Mouse (Mus musculus): Measurements from ENCODE around the gene Deup1. TPM values are rescaled to one million over a fixed set of nuclear protein-coding genes. Genes with fewer than 3 reads are reported as not detected.
"Not testable (repeated sequence)": the region's sequence is repeated elsewhere in the genome, so short reads cannot be mapped to it uniquely, and the experiment has no call there.

Deup1 gene
- polyA plus RNA-seq, 1 experiment from 2014 or later, result 0.31 TPM

DNA sequence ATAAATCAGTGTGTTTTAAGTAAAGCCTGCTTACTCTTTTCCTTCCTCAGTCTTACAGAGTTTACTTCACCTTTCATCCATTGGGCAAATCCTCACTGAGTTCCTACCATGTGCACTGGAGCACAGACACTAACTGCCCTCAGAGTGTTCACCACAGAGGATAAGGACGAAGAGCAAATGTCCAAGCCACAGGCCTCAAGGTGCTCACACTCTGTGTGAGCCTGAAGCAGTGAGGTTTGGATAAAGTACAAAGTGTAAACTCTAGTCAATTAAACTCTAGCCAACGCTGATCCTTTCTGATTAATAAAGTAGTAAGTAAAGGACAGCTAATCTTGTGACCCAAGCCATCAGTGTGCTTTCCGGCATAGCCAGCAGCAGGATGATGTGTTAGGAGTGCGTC is 33.6 kb downstream of the Deup1 start:
- no peak for DNase-seq (ENCODE audit: low spot score)

DNA sequence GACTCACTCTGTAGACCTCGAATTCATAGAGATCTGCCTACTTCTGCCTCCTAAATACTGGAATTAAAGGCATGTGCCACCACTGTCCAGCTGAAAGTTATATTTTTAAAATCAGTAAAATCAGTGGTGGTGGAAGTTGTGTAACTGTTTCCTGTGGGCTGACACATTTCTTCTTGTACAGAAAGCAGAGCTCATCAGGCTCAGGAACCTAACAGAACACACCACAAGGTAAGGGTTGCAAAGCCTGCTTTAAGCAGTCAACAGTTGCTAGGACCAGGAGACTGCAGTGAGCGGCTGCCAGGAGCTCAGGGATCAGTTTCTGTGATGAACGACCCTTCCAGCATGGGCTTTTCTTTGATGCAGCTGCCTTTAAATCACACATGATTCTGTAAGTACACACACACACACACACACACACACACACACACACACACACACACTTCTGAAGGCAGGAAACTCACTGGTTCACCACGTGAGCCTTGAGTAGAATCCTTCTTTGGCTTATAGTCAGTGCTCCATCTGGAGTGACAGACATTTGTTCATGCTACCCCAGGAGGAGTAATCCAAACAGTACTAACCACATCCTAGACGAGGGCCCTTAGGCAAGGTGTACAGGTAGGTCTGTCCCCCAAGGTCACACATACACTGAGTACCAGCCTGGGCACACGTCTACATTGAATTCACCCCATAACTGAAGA is 40.4 kb downstream of the Deup1 start:
- DNase-seq (ENCODE audit: low spot score), result peak; percentile 41

DNA sequence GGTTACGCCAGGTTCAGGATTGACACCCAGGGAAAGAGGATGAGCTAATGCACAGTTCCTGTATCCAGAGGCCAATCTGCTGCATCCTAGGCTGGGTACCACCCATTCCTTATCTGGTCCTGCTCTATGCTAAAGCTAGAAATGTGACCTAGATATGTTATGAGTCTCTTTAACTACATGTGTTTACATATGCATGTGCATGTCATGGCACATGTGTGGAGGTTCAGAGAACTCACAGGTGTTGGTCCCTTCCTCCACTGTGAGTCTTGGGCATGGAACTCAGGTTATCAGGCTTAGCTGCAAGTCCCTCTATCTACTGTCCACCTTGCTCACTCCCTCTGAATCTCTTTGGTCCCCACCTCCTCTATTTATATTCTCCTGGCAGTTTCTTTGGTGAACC is 41.8 kb downstream of the Deup1 start:
- no peak for DNase-seq (ENCODE audit: low spot score)

DNA sequence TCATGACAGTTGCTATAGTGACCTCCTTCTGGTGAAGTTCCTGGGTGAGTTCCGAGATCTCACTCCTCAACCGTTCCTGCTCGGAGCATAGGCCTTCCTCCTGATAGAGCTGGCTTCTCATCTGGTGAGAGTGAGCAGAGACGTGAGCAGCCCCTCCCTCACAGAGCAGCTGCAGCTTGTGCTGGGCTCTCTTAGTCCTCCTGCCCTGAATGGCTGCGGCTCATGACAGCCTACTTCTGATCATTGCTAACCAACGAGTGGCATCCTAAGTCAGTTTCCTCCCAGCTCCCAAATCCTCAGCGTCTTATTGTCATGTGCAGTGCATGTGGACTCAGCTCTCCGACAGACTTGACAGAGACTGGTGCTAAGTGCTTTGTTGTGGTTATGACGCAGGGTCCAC is 43.5 kb downstream of the Deup1 start:
- no peak for DNase-seq (ENCODE audit: low spot score)

DNA sequence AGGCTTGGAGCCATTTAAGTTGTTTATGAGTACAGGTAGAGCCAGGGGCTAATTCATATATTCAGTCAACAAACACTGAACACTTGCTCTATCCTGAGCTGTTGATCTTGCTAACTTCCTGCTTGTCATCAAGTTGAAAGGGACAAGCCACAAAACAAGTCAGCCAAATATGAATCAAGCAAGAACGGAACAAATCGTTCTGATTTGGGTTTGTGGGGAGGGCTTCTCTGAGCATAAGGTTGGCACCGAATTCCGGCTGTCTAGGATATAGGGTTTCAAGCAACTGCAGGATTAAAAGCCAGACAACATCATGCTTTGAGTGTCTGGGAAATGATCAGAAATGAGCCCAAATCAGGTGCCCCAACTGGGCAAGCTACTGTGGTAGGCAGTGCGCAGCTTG is 45.7 kb downstream of the Deup1 start:
- no peak for DNase-seq (ENCODE audit: low spot score)

DNA sequence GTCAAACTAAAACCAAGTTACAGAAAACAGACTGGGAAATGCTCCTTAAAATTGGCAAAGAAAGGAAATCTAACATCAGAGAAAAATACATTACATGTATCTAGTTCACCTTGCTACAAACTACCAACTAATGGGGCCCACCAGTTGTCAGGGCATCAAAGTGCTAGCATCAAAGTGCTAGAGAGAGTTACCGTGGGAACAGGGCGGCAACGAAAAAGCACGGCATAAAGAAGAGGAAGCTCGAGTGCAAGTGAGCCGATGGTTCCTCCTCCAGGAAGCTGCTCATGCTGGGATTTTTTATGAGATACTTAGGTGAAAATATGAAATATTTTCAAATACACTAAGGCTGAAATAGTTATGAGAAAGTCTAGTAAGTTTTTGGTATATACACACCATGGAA is 47.6 kb downstream of the Deup1 start:
- peak; percentile 52 for DNase-seq (ENCODE audit: low spot score)

DNA sequence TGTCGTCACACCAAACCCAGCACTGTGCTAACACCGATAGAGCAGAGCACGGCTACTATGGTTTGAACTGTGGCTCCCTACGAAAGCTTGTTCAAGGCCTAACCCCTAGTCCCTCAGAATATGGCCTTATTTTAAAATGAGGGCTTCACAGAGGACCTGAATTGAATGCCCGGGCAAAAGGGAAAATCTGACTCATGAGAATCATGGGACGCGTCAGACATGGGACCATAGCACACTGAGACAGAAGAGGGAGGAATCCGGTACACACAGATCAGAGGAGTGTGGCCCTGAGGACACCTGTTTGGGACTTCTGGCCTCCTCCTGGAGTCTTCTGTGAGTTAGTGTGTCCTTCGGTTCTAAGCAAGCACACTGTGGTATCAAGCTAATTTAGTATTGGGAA is 48.8 kb downstream of the Deup1 start:
- no peak for DNase-seq (ENCODE audit: low spot score)

DNA sequence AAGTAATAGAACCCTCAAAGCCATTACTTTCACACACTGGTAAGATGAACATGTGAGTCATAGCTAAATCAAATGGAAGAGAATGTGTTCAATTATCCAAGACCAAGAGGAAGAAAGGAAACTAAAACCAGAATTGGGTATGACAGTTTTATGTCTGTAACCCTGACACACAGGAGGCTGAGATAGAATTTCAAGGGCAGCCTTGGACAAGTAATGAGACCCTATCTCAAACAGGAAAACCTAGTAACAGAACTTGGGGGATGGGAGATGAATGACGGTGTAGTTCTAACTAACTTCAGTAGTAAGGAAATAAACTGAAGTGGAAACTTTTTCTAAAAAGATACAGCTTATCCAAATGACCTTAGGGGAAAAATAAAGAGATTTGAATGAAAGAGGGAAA is 49.3 kb downstream of the Deup1 start:
- no peak for DNase-seq (ENCODE audit: low spot score)

DNA sequence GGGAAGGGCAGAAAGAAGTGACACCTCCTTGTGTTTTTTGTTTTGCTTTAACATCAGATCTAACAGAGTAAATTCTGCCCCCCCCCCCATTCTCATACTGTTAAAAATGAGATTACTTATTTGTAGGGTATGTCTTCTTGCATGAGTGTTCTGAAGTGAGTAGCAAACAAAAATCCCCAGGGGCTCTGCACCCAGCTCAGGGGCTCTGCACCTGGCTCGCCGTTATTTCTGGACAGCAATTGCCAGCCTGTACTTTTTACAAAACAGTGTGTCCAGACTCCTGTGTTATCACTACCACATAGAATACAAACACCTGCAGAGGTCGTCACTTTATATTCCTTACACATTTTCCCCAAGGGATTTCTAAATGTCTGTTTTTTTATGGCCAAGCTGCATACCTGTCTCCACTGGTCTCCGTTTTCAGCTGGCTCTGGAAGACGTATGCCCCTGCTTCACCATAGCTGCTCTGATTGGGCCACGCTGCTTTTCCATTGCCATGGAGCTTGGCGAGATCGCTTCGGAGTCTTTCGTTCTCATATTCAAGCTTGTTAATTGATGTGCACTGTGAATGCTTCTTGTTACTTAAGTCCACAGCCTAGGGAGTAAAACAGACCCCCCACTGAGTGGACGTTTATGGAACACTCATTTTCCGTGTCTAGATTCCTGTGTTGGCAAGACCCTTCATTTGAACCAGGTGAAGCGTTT is 52.8 kb downstream of the Deup1 start:
- no peak for DNase-seq (ENCODE audit: low spot score)

DNA sequence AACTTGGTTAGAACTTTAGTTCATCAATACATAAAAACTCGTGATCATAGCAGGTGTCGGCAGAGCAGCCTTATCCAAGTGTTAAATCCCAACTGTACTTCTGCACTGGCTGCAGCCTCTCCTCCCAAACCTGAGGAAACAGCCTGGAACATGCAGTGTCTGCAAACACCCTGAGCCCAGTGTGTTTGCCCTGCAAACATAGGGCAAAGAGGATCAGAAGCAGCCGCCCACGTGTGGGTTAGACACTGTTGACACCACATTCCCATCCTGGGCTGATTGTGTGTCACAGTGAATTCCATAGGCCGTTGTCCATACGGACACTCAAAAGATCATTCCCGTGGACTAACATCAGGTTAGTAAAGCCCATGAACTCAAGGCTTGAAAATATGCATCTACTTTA is 65.4 kb downstream of the Deup1 start:
- no peak for DNase-seq (ENCODE audit: low spot score)

DNA sequence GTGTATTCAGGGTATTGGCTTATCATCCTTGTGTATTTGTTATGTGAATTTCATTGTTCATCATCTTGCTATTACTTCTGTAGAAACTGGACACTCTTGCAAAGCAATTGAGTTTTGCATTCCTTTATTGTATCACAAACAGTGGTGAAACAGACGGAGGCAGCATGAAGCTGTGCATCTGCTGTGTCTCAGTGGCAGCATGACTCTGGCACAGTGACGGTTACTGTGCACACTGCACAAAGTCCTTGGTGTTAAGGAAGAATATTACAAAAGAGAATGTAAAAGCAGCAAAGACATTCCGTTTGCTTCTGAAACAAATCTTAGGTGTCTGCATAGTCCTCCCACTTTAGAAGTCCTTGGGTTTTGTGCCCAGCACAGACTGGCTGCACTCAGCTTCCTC is 67.3 kb downstream of the Deup1 start:
- DNase-seq (ENCODE audit: low spot score), result no peak

DNA sequence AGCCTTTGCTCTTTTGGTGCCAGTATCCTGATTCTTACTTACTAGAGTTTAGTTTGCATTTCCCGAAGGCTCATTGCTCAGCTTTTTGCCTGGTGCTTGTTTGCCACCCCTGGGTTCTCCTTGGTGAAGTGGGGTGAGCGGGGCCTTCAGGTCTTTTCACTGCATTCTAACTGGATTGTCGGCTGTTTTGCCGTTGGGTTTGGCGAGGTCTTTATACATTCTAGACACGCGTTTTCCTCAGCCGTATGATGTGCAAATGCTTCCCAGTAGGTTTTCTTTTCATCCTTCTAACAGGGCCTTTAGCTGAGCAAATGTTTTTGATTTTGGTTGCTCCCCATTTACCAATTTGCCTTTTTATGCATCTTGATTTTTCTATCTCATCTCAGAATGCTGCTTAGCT is 74.4 kb downstream of the Deup1 start:
- no peak for DNase-seq (ENCODE audit: low spot score)

DNA sequence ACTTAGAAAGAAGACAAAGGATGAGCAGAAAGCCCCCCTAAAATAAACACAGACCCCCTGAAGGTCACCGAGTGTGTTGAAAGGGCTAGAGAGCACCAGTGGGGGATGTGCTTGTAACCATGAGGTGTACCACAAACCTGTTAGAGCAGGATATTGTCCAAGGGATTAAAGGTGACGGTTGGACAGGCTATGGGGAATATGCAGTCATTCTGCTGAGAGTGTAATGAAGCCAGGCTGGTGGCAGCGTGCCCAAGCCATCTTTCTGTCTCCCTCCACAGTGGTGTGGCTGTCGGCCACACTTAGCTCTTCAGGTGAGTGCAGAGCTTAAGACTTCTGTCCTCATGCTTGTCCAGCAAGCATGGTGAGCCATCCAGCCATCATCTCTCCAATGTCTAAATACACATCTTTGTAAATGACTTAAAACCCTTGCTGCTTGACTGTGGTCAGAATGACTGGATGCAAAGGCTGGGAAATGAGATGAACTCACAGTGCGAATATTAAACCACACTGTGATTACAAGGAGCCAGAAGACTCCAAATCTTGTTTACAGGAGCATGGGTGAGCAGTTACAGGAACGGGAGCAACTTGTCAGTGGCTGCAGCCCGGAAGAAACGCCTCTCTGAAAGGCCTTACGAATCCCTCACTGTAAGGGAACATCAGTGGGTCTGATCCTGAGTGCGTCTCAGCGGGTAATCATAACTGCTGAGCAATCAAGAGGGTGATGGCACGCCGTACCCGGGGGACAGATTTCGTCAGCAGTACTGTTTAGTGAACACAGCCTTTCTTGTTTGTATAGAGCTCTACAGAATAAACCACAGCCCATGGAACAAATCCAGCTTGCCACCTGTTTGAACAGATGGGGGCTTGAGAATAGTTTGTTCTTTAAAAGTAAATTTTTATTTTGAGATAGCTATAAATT is 75.5 kb downstream of the Deup1 start:
- DNase-seq (ENCODE audit: low spot score), result no peak

DNA sequence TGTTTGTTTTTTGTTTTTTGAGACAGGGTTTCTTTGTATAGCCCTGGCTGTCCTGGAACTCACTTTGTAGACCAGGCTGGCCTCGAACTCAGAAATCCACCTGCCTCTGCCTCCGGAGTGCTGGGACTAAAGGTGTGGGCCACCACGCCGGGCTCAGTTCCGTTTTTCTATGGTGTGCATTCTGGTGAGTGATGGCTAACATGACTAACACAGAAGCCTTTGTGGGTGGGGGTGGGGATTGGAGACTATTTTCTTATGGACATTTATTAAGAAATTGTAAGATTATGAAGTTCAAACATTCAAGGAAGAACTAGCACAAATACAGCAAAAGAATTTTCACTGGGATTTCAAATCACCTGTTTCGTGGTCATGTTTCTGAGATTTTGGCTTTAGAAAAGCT is 76.7 kb downstream of the Deup1 start:
- DNase-seq (ENCODE audit: low spot score), result not testable (repeated sequence)

DNA sequence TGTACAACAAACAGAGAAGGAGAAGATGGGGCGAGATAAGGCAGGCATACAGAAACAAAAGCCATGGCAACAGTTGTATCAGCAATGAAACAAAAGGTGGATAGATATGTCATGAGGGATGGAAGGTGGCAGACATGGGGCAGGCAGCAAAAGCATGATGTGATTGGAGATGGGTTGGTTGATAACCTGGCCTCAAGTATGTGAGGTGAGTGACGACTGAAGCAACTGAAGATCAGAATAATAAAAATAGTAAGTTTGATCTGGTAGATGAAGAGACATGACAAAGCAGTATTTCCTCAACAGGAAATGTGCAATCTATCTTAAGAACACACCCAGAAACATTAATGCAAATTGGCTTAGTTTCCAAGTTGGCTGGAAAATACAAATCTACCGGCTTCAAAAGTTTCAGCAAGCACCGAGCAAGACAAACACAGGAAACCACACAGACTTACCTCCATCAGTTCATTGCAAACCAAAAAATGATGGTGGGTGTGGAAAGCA is 77.2 kb downstream of the Deup1 start:
- peak; percentile 33 for DNase-seq (ENCODE audit: low spot score)

DNA sequence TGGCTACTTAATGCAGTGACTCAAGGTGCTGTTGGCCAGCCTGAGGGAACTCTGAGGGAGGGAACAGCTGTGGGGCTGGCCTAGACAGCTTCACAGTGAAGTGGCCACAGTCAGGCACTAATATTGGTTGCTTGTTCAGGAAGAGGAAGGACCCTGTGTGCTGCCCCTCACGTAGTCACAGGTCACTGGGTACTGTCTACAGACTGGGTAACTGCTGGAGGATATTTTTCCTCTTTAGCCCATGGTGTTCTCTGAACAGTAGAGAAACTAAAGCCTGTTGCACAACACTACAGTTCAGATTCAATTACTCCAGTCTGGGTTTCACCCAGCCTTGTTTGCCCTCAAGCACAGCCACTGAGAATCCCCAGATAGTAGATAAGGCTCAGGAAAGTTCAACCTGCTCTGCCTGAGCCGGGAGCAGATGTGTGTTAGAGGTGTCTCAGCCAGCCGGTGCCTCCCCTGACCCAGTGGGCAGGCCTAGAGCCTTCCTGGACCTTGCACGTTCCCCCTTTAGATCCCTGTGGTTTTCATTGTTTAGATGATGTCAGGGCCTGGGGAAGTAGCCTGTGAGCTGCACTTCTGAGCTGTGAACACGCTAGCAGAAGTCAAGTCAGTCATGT is 85.9 kb downstream of the Deup1 start:
- DNase-seq (ENCODE audit: low spot score), result no peak

DNA sequence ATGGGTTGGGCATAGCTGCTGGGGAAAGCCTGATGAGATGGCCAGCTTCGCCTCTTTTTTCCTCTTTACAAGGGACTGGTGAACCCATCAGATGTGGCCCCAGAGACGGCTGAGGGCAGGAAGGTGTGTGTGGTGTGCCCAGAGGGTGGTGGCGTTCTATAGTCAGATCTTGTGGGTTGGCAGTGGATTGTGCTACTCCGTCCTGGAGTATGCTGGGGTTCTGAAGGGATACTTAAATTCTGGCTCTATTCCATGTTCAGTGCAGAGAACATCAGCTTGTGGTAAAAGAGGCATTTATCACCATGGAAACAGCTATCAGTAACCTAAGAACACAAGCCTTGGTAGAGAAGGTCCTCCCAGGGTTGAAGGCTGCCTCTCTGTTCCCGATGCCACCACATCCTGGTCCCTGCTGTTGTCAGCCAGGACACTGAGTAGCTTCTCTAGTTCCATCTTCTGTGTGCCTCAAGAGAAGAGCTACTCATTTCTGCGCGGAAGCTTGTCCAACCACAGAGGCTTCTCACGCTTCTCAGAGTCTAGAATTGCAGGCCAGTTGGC is 88.7 kb downstream of the Deup1 start:
- DNase-seq (ENCODE audit: low spot score), result no peak

DNA sequence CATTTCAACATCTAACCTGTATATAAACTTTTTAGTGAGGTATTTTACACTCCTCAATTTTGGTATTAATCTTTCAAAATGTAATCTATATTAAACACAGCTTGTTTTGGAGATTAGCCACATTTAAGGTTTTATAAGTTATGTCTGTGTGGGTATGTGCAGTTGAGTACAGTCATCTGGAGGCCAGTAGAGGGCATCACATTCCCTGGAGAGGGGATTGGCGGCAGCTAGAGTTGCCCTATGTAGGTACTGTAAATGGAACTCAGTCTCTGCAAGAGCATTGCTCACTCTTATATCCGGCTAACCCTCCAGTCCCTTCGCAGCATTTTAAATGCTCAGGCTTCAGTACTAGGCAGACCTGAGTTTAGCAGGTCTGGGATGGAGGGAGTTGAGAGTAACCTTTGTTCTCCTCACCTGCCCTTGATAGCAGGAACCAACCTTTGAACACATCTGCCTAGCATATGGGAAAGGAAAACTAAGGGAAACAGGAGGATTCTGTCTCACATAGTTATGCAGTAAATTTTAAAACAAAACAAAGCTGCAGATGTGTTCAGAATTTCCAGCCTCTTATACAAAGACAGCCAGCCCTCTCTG is 90.2 kb downstream of the Deup1 start:
- no peak for DNase-seq (ENCODE audit: low spot score)

DNA sequence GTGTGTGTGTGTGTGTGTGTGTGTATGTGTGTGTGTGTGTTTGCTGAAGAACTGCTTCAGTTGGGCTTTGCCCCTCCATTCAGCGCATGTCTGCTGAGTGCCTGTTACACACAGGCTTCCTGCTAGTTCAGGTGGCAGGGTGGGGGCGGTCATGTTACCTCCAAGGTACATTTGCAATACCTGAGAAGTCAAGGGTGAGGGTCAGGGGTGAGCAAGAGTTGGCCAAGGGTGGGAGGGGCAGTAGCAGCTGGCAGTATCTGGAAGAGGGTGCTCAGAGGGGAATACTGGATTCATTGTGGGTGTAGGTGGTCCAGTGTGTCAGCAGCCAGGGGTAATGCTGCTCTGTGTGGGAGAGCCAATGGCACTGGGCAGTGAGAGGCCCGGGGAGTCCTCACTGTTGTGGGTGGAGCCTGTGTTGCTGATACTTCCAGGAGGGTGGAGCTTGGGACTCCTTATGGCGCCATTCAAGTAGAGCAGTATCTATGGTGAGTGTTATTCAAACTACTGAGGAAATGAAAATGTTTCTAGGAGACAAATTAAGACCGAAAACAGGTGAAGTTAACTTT is 90.8 kb downstream of the Deup1 start:
- no peak for DNase-seq (ENCODE audit: low spot score)

DNA sequence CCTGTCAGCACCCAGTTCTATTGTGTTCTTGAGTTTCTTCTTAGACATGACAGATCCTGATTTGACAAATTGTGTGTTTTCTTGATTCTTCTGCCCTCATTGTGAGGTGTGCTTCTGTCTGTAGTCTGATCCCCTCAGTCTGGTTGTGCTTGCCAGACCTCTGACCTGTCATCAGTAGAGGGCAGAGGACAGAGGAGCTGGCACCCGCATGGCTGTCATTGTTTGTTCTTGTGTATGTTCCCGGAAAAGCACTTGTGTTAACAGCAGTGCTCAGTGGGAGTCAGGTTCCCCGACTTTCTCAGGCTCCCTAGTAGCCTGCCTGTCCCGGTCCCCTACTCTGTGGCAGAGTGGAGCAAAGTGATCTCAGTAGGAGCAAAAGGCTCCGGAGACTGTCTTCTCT is 92.3 kb downstream of the Deup1 start:
- no peak for DNase-seq (ENCODE audit: low spot score)

All from thymus, postnatal 0 days (tissue).